Mouse (Mus musculus): ENCODE data around the gene Trim31. TPM values are rescaled to one million over a fixed set of nuclear protein-coding genes. Genes with fewer than 3 reads are reported as not detected.

The Trim31 gene
- total RNA-seq, 1 experiment = not detected

GRCm38 (mm10) chr17:36950981-36951947 lies 53.3 kb downstream of the Trim31 start, which contains the start of gene Ppp1r11:
Gene Ppp1r11 (minus strand): TSS chr17:36951741.
- Histone ChIP-seq H3K9ac (ENCODE audit: insufficient read depth, low read depth, low read length, poor library complexity, severe bottlenecking) (peak within 1 kb of the TSS; percentile 83), H3K36me3 (ENCODE audit: control insufficient read depth, insufficient read depth, low read length, poor library complexity, severe bottlenecking) (peaks cover 6% of the 10 kb centered on the region), H3K9me3 (ENCODE audit: control insufficient read depth, insufficient read depth, low read depth, low read length) (no peaks in the 10 kb centered on the region), H3K4me3 (ENCODE audit: insufficient read depth in 1 of 2, low read depth in 1 of 2, low read length in 2 of 2, poor library complexity in 1 of 2, severe bottlenecking in 1 of 2) (peak within 1 kb of the TSS; percentile 93 to 97), H3K27ac (ENCODE audit: insufficient read depth, low read depth, low read length, poor library complexity, severe bottlenecking) (peak within 1 kb of the TSS; percentile 64), H3K4me1 (ENCODE audit: control insufficient read depth in 2 of 2, insufficient read depth in 2 of 2, low read length in 2 of 2, poor library complexity in 1 of 2) (peaks cover 0 to 5% of the 10 kb centered on the region in 2 experiments; a peak in 3 of 4 replicates)
- peak; percentile 99 for DNase-seq (ENCODE audit: low read depth, low spot score)
- TF ChIP-seq ZNF384 (IDR thresholded peaks at IDR 0.05; ENCODE audit: low read depth, low read length) (0 out of 2 replicates have a peak, but pooled peaks have one; percentile 16), CHD2 (IDR thresholded peaks at IDR 0.05; ENCODE audit: low read depth, low read length) (peak; percentile 62; the same call in 1 of the 2 replicates), HCFC1 (IDR thresholded peaks at IDR 0.05; ENCODE audit: borderline replicate concordance, insufficient read depth, low read length) (peak; percentile 88), ZC3H11A (IDR thresholded peaks at IDR 0.05; ENCODE audit: borderline replicate concordance, low read depth, low read length) (no peak), MAFK (IDR thresholded peaks at IDR 0.05; ENCODE audit: insufficient read depth, low read depth, low read length) (peak; percentile 61; the same call in 1 of the 2 replicates)
- in situ Hi-C loops (cut with MboI; ENCODE audit: low sequenced_read_pairs in 2 of 2, unreplicated experiment in 2 of 2) = no loop called here

- H3K4me3 ChIP-seq (ENCODE audit: insufficient read depth in 1 of 2, low read depth in 1 of 2, low read length in 2 of 2, poor library complexity in 1 of 2, severe bottlenecking in 1 of 2) = no peak overlapping the region
- no peak for DNase-seq (ENCODE audit: low read depth, low spot score)
- H3K27ac ChIP-seq (ENCODE audit: insufficient read depth, low read depth, low read length, poor library complexity, severe bottlenecking) = no peak overlapping the region
- in situ Hi-C loops (cut with MboI; ENCODE audit: low sequenced_read_pairs in 2 of 2, unreplicated experiment in 2 of 2) = no loop called here
- H3K4me1 ChIP-seq (ENCODE audit: control insufficient read depth in 2 of 2, insufficient read depth in 2 of 2, low read length in 2 of 2, poor library complexity in 1 of 2) = peaks cover 2 to 5% of the 10 kb centered on the region in 2 experiments; a peak in 2 of 4 replicates
- H3K36me3 ChIP-seq (ENCODE audit: control insufficient read depth, insufficient read depth, low read length, poor library complexity, severe bottlenecking) = peaks cover 6% of the 10 kb centered on the region
- H3K9ac ChIP-seq (ENCODE audit: insufficient read depth, low read depth, low read length, poor library complexity, severe bottlenecking) = no peak overlapping the region
- no peaks in the 10 kb centered on the region for H3K9me3 ChIP-seq (ENCODE audit: control insufficient read depth, insufficient read depth, low read depth, low read length)
- TF ChIP-seq MAFK (IDR thresholded peaks at IDR 0.05; ENCODE audit: insufficient read depth, low read depth, low read length) = no peak
- TF ChIP-seq CHD2 (IDR thresholded peaks at IDR 0.05; ENCODE audit: low read depth, low read length) = no peak
- no peak for TF ChIP-seq ZNF384 (IDR thresholded peaks at IDR 0.05; ENCODE audit: low read depth, low read length)
- no peak for TF ChIP-seq ZC3H11A (IDR thresholded peaks at IDR 0.05; ENCODE audit: borderline replicate concordance, low read depth, low read length)
- TF ChIP-seq HCFC1 (IDR thresholded peaks at IDR 0.05; ENCODE audit: borderline replicate concordance, insufficient read depth, low read length) = no peak
Observed at GRCm38 (mm10) chr17:36952631-36953030, 54.7 kb downstream of the Trim31 start.

- peaks cover 2 to 5% of the 10 kb centered on the region in 2 experiments; a peak in 2 of 4 replicates for H3K4me1 ChIP-seq (ENCODE audit: control insufficient read depth in 2 of 2, insufficient read depth in 2 of 2, low read length in 2 of 2, poor library complexity in 1 of 2)
Observed at GRCm38 (mm10) chr17:36953062-36953461, 55.1 kb downstream of the Trim31 start.

GRCm38 (mm10) chr17:36957999-36958743 lies 60.3 kb downstream of the Trim31 start, which contains the start of the genes Znrd1 and Znrd1as:
Gene Znrd1 (minus strand): TSS chr17:36958559.
Gene Znrd1as (plus strand): TSS chr17:36958592.
- peak; percentile 47; the same call in 1 of the 2 replicates for TF ChIP-seq ZC3H11A (IDR thresholded peaks at IDR 0.05; ENCODE audit: borderline replicate concordance, low read depth, low read length)
- TF ChIP-seq HCFC1 (IDR thresholded peaks at IDR 0.05; ENCODE audit: borderline replicate concordance, insufficient read depth, low read length) = peak; percentile 86
- TF ChIP-seq ZNF384 (IDR thresholded peaks at IDR 0.05; ENCODE audit: low read depth, low read length) = no peak
- Histone ChIP-seq H3K36me3 (ENCODE audit: control insufficient read depth, insufficient read depth, low read length, poor library complexity, severe bottlenecking) (no peaks in the 10 kb centered on the region), H3K4me3 (ENCODE audit: insufficient read depth in 1 of 2, low read depth in 1 of 2, low read length in 2 of 2, poor library complexity in 1 of 2, severe bottlenecking in 1 of 2) (peak within 1 kb of the TSS; percentile 85 to 88), H3K9me3 (ENCODE audit: control insufficient read depth, insufficient read depth, low read depth, low read length) (no peaks in the 10 kb centered on the region), H3K9ac (ENCODE audit: insufficient read depth, low read depth, low read length, poor library complexity, severe bottlenecking) (peak within 1 kb of the TSS; percentile 85), H3K4me1 (ENCODE audit: control insufficient read depth in 2 of 2, insufficient read depth in 2 of 2, low read length in 2 of 2, poor library complexity in 1 of 2) (peaks cover 2 to 4% of the 10 kb centered on the region in 2 experiments; a peak in 1 of 4 replicates), H3K27ac (ENCODE audit: insufficient read depth, low read depth, low read length, poor library complexity, severe bottlenecking) (peak within 1 kb of the TSS; percentile 32)
- in situ Hi-C loops (cut with MboI; ENCODE audit: low sequenced_read_pairs in 2 of 2, unreplicated experiment in 2 of 2) = no loop called here
- DNase-seq (ENCODE audit: low read depth, low spot score) = peak; percentile 98

More at GRCm38 (mm10) chr17:36953062-36953461, 55.1 kb downstream of the Trim31 start:
- H3K4me3 ChIP-seq (ENCODE audit: insufficient read depth in 1 of 2, low read depth in 1 of 2, low read length in 2 of 2, poor library complexity in 1 of 2, severe bottlenecking in 1 of 2) = no peak overlapping the region
- peaks cover 6% of the 10 kb centered on the region for H3K36me3 ChIP-seq (ENCODE audit: control insufficient read depth, insufficient read depth, low read length, poor library complexity, severe bottlenecking)
- no peaks in the 10 kb centered on the region for H3K9me3 ChIP-seq (ENCODE audit: control insufficient read depth, insufficient read depth, low read depth, low read length)
- H3K9ac ChIP-seq (ENCODE audit: insufficient read depth, low read depth, low read length, poor library complexity, severe bottlenecking) = no peak overlapping the region
- no peak overlapping the region for H3K27ac ChIP-seq (ENCODE audit: insufficient read depth, low read depth, low read length, poor library complexity, severe bottlenecking)
- in situ Hi-C loops (cut with MboI; ENCODE audit: low sequenced_read_pairs in 2 of 2, unreplicated experiment in 2 of 2) = no loop called here
- no peak for TF ChIP-seq MAFK (IDR thresholded peaks at IDR 0.05; ENCODE audit: insufficient read depth, low read depth, low read length)
- no peak for DNase-seq (ENCODE audit: low read depth, low spot score)

Data from ES-E14 (cell line).